Mouse (Mus musculus): ENCODE data around the gene Gdpgp1. TPM values are rescaled to one million over a fixed set of nuclear protein-coding genes. Genes with fewer than 3 reads are reported as not detected.

Gene Gdpgp1
- polyA plus RNA-seq, 1 experiment, result 5.3 TPM

- no peaks in the 10 kb centered on the region for H3K27me3 ChIP-seq (ENCODE audit: control insufficient read depth, insufficient read depth, low read length)
- peak within 1 kb of the TSS; percentile 30 for H3K4me3 ChIP-seq (ENCODE audit: control insufficient read depth, insufficient read depth, low read length)
- TF ChIP-seq POLR2A (IDR thresholded peaks at IDR 0.05; ENCODE audit: control insufficient read depth, extremely low read depth, insufficient read depth, low read length, poor library complexity), result no peak
- TF ChIP-seq CTCF (IDR thresholded peaks at IDR 0.05; ENCODE audit: borderline replicate concordance, control insufficient read depth, extremely low read depth, insufficient read depth, low read length, poor library complexity), result no peak
- H3K27ac ChIP-seq (ENCODE audit: control insufficient read depth, insufficient read depth, low read length), result peak within 1 kb of the TSS; percentile 1; the same call in 1 of the 2 replicates
- H3K4me1 ChIP-seq (replicated peaks; ENCODE audit: control insufficient read depth, insufficient read depth, low read length), result peaks cover 43% of the 10 kb centered on the region
- no peaks in the 10 kb centered on the region for H3K36me3 ChIP-seq (ENCODE audit: control insufficient read depth, insufficient read depth, low read length)
- 20% methylated on average over 51 of the region's 51 CpGs for WGBS
- peak; percentile 77 for DNase-seq
These were observed 46.0 kb upstream of the Gdpgp1 start, which contains the start of gene Sema4b for GRCm38 (mm10) chr7:80186531-80187296. Sema4b (plus strand) TSS chr7:80186841.

GRCm38 (mm10) chr7:80187501-80187900, 45.2 kb upstream of the Gdpgp1 start:
- Histone ChIP-seq H3K4me3 (ENCODE audit: control insufficient read depth, insufficient read depth, low read length) (no peak overlapping the region), H3K36me3 (ENCODE audit: control insufficient read depth, insufficient read depth, low read length) (no peaks in the 10 kb centered on the region), H3K27me3 (ENCODE audit: control insufficient read depth, insufficient read depth, low read length) (no peaks in the 10 kb centered on the region), H3K27ac (ENCODE audit: control insufficient read depth, insufficient read depth, low read length) (no peak overlapping the region), H3K4me1 (replicated peaks; ENCODE audit: control insufficient read depth, insufficient read depth, low read length) (peaks cover 49% of the 10 kb centered on the region)
- TF ChIP-seq POLR2A (IDR thresholded peaks at IDR 0.05; ENCODE audit: control insufficient read depth, extremely low read depth, insufficient read depth, low read length, poor library complexity), result no peak
- no peak for TF ChIP-seq CTCF (IDR thresholded peaks at IDR 0.05; ENCODE audit: borderline replicate concordance, control insufficient read depth, extremely low read depth, insufficient read depth, low read length, poor library complexity)
- DNase-seq, result no peak
- WGBS, result 80% methylated on average over 12 of the region's 12 CpGs

- Histone ChIP-seq H3K36me3 (ENCODE audit: control insufficient read depth, insufficient read depth, low read length) (no peaks in the 10 kb centered on the region), H3K27me3 (ENCODE audit: control insufficient read depth, insufficient read depth, low read length) (no peaks in the 10 kb centered on the region), H3K4me1 (replicated peaks; ENCODE audit: control insufficient read depth, insufficient read depth, low read length) (peaks cover 59% of the 10 kb centered on the region), H3K27ac (ENCODE audit: control insufficient read depth, insufficient read depth, low read length) (no peak overlapping the region), H3K4me3 (ENCODE audit: control insufficient read depth, insufficient read depth, low read length) (no peak overlapping the region)
- no peak for DNase-seq
- TF ChIP-seq POLR2A (IDR thresholded peaks at IDR 0.05; ENCODE audit: control insufficient read depth, extremely low read depth, insufficient read depth, low read length, poor library complexity), result no peak
- no peak for TF ChIP-seq CTCF (IDR thresholded peaks at IDR 0.05; ENCODE audit: borderline replicate concordance, control insufficient read depth, extremely low read depth, insufficient read depth, low read length, poor library complexity)
- WGBS, result 94% methylated on average over 2 of the region's 2 CpGs
These were observed 44.0 kb upstream of the Gdpgp1 start for GRCm38 (mm10) chr7:80188579-80189125.

GRCm38 (mm10) chr7:80189147-80189933, 43.3 kb upstream of the Gdpgp1 start:
- TF ChIP-seq POLR2A (IDR thresholded peaks at IDR 0.05; ENCODE audit: control insufficient read depth, extremely low read depth, insufficient read depth, low read length, poor library complexity) (no peak), CTCF (IDR thresholded peaks at IDR 0.05; ENCODE audit: borderline replicate concordance, control insufficient read depth, extremely low read depth, insufficient read depth, low read length, poor library complexity) (no peak)
- DNase-seq, result no peak
- Histone ChIP-seq H3K27me3 (ENCODE audit: control insufficient read depth, insufficient read depth, low read length) (no peaks in the 10 kb centered on the region), H3K36me3 (ENCODE audit: control insufficient read depth, insufficient read depth, low read length) (no peaks in the 10 kb centered on the region), H3K27ac (ENCODE audit: control insufficient read depth, insufficient read depth, low read length) (no peak overlapping the region), H3K4me3 (ENCODE audit: control insufficient read depth, insufficient read depth, low read length) (no peak overlapping the region), H3K4me1 (replicated peaks; ENCODE audit: control insufficient read depth, insufficient read depth, low read length) (peaks cover 63% of the 10 kb centered on the region)
- WGBS, result 73% methylated on average over 11 of the region's 11 CpGs

GRCm38 (mm10) chr7:80191455-80191854, 41.2 kb upstream of the Gdpgp1 start:
- Histone ChIP-seq H3K27ac (ENCODE audit: control insufficient read depth, insufficient read depth, low read length) (peak overlapping the region; percentile 98), H3K4me1 (replicated peaks; ENCODE audit: control insufficient read depth, insufficient read depth, low read length) (peaks cover 62% of the 10 kb centered on the region), H3K27me3 (ENCODE audit: control insufficient read depth, insufficient read depth, low read length) (no peaks in the 10 kb centered on the region), H3K36me3 (ENCODE audit: control insufficient read depth, insufficient read depth, low read length) (no peaks in the 10 kb centered on the region), H3K4me3 (ENCODE audit: control insufficient read depth, insufficient read depth, low read length) (no peak overlapping the region)
- DNase-seq, result no peak
- WGBS, result 24% methylated on average over 5 of the region's 5 CpGs
- TF ChIP-seq POLR2A (IDR thresholded peaks at IDR 0.05; ENCODE audit: control insufficient read depth, extremely low read depth, insufficient read depth, low read length, poor library complexity) (no peak), CTCF (IDR thresholded peaks at IDR 0.05; ENCODE audit: borderline replicate concordance, control insufficient read depth, extremely low read depth, insufficient read depth, low read length, poor library complexity) (no peak)
